Comparison of ENCODE assay signal across 9 mouse cellular contexts in the genomic region with DNA sequence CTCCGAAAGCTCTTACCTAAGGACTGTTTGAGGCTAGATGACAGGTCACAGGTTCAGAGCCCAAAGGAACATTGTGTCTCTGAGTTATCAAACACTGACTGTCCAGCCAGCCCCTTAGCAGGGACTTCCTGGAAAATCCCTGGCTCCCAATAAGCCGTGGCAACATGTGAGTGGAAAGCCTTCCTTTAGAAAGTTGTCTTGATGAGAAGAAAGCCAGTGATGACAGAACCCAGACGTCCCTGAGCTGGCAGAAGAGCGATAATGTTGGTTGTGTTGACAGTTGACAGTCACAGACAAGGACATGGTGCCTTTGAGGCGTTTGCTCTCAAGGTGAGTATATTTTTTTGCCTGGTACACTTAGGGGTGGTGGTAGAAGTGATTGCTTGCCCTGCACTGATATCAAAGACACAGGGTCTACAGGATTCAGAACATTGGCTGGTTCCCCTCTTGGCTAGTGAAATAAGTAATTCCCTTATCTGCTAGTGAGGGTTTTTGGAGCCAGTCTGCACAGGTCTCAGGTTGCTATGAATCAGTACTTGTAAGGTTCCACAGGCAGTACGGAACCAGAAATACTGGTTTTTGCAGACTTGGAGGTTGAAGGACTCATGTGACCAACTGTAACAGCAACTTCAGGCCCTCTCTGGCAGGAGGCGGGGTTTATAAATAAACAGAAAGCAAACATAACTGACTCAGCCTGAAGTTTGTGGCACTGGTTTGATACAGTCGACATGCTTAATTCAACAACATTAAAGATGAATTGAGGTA. TPM values are rescaled to one million over a fixed set of nuclear protein-coding genes. Genes with fewer than 3 reads are reported as not detected.
DNase-seq lines count a peak whose midpoint lies in the region; ATAC-seq lines count a peak whose summit lies in the region.
"Had no signal": no experiment of that assay in that cellular context is flagged by ENCODE, and none has a peak within 500 bp of the region (broad histone marks: within the 10 kb centered on the region; RNA-seq: fewer than 3 reads in every experiment).

No protein-coding gene starts in this region.

- no peaks in the 10 kb centered on the region for H3K36me3 ChIP-seq in stomach, embryonic 15.5 days
- H3K36me3 ChIP-seq in midbrain, embryonic 11.5 days (ENCODE audit: control insufficient read depth, insufficient read depth, low read length) = no peaks in the 10 kb centered on the region

- H3K4me1 ChIP-seq in stomach, embryonic 15.5 days = peaks cover 3% of the 10 kb centered on the region; the same call in 1 of the 2 replicates
- H3K4me1 ChIP-seq in midbrain, embryonic 11.5 days (ENCODE audit: control insufficient read depth, insufficient read depth, low read length) = no peaks in the 10 kb centered on the region

- no peak overlapping the region for H3K4me3 ChIP-seq in stomach, embryonic 15.5 days (replicated peaks)
- no peak overlapping the region for H3K4me3 ChIP-seq in midbrain, embryonic 11.5 days (ENCODE audit: low read depth, low read length)

- WGBS in stomach, embryonic 15.5 days = 68% methylated on average over 8 of the region's 8 CpGs
- WGBS in midbrain, embryonic 11.5 days = 87% methylated on average over 8 of the region's 8 CpGs

- H3K9me3 ChIP-seq in stomach, embryonic 15.5 days = no peaks in the 10 kb centered on the region
- 0 out of 2 replicates have a peak, but pooled peaks cover 3% of the 10 kb centered on the region for H3K9me3 ChIP-seq in midbrain, embryonic 11.5 days (ENCODE audit: control insufficient read depth, low read length)

- H3K9ac ChIP-seq in stomach, embryonic 15.5 days = no peak overlapping the region
- H3K9ac ChIP-seq in midbrain, embryonic 11.5 days (ENCODE audit: low read length) = no peak overlapping the region

- H3K4me2 ChIP-seq in stomach, embryonic 15.5 days = no peak overlapping the region
- H3K4me2 ChIP-seq in midbrain, embryonic 11.5 days = no peak overlapping the region

- no peaks in the 10 kb centered on the region for H3K27me3 ChIP-seq in stomach, embryonic 15.5 days (replicated peaks)
- H3K27me3 ChIP-seq in midbrain, embryonic 11.5 days (ENCODE audit: control insufficient read depth, insufficient read depth, low read length) = no peaks in the 10 kb centered on the region

- ATAC-seq in stomach, embryonic 15.5 days (ENCODE audit: insufficient read depth, low FRiP score, low read depth) = peak; percentile 96
- ATAC-seq in midbrain, embryonic 11.5 days (ENCODE audit: low FRiP score) = no peak

- intact Hi-C loops in heart, postnatal 14 days (cut with DNase I) = loop anchor here (5.0 kb wide), 1 partner anchor 42 kb away; a partner anchor contains a TSS

- peak overlapping the region; percentile 81 for H3K27ac ChIP-seq in stomach, embryonic 15.5 days
- no peak overlapping the region for H3K27ac ChIP-seq in midbrain, embryonic 11.5 days (ENCODE audit: low read depth, low read length)
- H3K27ac ChIP-seq: macrophage had no signal

- peak; percentile 23 for DNase-seq in urinary bladder, adult 2 months (ENCODE audit: low spot score)
- DNase-seq in urinary bladder, postnatal 10 days (ENCODE audit: low spot score) = no peak
- DNase-seq in heart, postnatal 14 days = peak; percentile 41 to 52
- peak; percentile 63 for DNase-seq in kidney, postnatal 14 days
- DNase-seq in midbrain, embryonic 11.5 days (ENCODE audit: low spot score, missing footprints) = no peak
- no peak for DNase-seq in gastrocnemius, adult 8-10 months (ENCODE audit: low spot score in 2 of 2)
- no peak for DNase-seq in layer of hippocampus, adult 18-20 months (ENCODE audit: low spot score in 2 of 2)

RNA-seq across cellular contexts. Expression of a gene that starts 42.3 kb away (rescaled TPM):
- polyA plus RNA-seq in urinary bladder, adult 2 months (2012; rRNA removed) = 10.5 and 13.4 TPM in 2 replicates
- total RNA-seq in heart, postnatal 14 days (2021) = 100 to 1,000 TPM; 155 to 156 TPM
- polyA plus RNA-seq in stomach, embryonic 15.5 days (2015; fragmentation: Nextera tagmentation; extraction: Ambion mirVana) = 30.8 and 33.4 TPM in 2 replicates
- 22.6 and 22.7 TPM in 2 replicates for polyA plus RNA-seq in midbrain, embryonic 11.5 days (2014; fragmentation: Nextera tagmentation; extraction: Ambion mirVana)
- total RNA-seq in gastrocnemius, adult 8-10 months (2022) = 10 to 100 TPM; 19.6 to 31.0 (median 24.1) TPM
- total RNA-seq in layer of hippocampus, adult 18-20 months (2021) = 10 to 100 TPM; 50.6 to 54.3 TPM

Comparison
In these comparisons a context has a peak if more than half of its experiments do, and no peak if none do; other contexts are left out.
1. DNase-seq: peak in urinary bladder, adult 2 months (single experiment), heart, postnatal 14 days (2 of 2) and kidney, postnatal 14 days (single experiment); none in urinary bladder, postnatal 10 days (single experiment), midbrain, embryonic 11.5 days (single experiment), gastrocnemius, adult 8-10 months (0 of 2) and layer of hippocampus, adult 18-20 months (0 of 2).